Mouse (Mus musculus): Measurements from ENCODE around the gene Wfdc1. TPM values are rescaled to one million over a fixed set of nuclear protein-coding genes. Genes with fewer than 3 reads are reported as not detected.

The Wfdc1 gene
- polyA plus RNA-seq, 1 experiment from 2014 or later = 1.7 TPM

Other genes with a start within 250 kb of the Wfdc1 start
- gene Osgin1, start 232.2 kb upstream of the Wfdc1 start, polyA plus RNA-seq (2014; fragmentation: Nextera tagmentation; extraction: Ambion mirVana) = 0.27 and 0.76 TPM in 2 replicates
- gene Necab2, start 219.6 kb upstream of the Wfdc1 start, polyA plus RNA-seq (2014; fragmentation: Nextera tagmentation; extraction: Ambion mirVana) = 11.5 and 11.8 TPM in 2 replicates
- gene Slc38a8, start 164.7 kb upstream of the Wfdc1 start, polyA plus RNA-seq (2014; fragmentation: Nextera tagmentation; extraction: Ambion mirVana) = not detected in 2 replicates
- 97.5 and 105 TPM in 2 replicates for gene Mbtps1, start 107.6 kb upstream of the Wfdc1 start, polyA plus RNA-seq (2014; fragmentation: Nextera tagmentation; extraction: Ambion mirVana)
- 74.4 and 87.6 TPM in 2 replicates for gene Hsdl1, start 91.2 kb upstream of the Wfdc1 start, polyA plus RNA-seq (2014; fragmentation: Nextera tagmentation; extraction: Ambion mirVana)
- not detected in 2 replicates for gene Dnaaf1, start 91.1 kb upstream of the Wfdc1 start, polyA plus RNA-seq (2014; fragmentation: Nextera tagmentation; extraction: Ambion mirVana)
- gene Taf1c, start 61.1 kb upstream of the Wfdc1 start, polyA plus RNA-seq (2014; fragmentation: Nextera tagmentation; extraction: Ambion mirVana) = 11.7 and 14.1 TPM in 2 replicates
- gene Adad2, start 53.6 kb upstream of the Wfdc1 start, polyA plus RNA-seq (2014; fragmentation: Nextera tagmentation; extraction: Ambion mirVana) = 0.12 TPM in 1 of 2 replicates, not detected in the other
- 0.32 and 0.42 TPM in 2 replicates for gene Kcng4, start 30.7 kb upstream of the Wfdc1 start, polyA plus RNA-seq (2014; fragmentation: Nextera tagmentation; extraction: Ambion mirVana)
- 0.61 and 1.0 TPM in 2 replicates for gene Atp2c2, start 33.6 kb downstream of the Wfdc1 start, polyA plus RNA-seq (2014; fragmentation: Nextera tagmentation; extraction: Ambion mirVana)
- 10.3 and 11.1 TPM in 2 replicates for gene Tldc1, start 112.1 kb downstream of the Wfdc1 start, polyA plus RNA-seq (2014; fragmentation: Nextera tagmentation; extraction: Ambion mirVana)
- 574 and 631 TPM in 2 replicates for gene Cotl1, start 174.2 kb downstream of the Wfdc1 start, polyA plus RNA-seq (2014; fragmentation: Nextera tagmentation; extraction: Ambion mirVana)
- 7.8 and 8.9 TPM in 2 replicates for gene Klhl36, start 195.9 kb downstream of the Wfdc1 start, polyA plus RNA-seq (2014; fragmentation: Nextera tagmentation; extraction: Ambion mirVana)
- 154 and 181 TPM in 2 replicates for gene Usp10, start 244.0 kb downstream of the Wfdc1 start, polyA plus RNA-seq (2014; fragmentation: Nextera tagmentation; extraction: Ambion mirVana)
- not detected in 2 replicates for gene Gm20388, start 244.5 kb downstream of the Wfdc1 start, polyA plus RNA-seq (2014; fragmentation: Nextera tagmentation; extraction: Ambion mirVana)

Data from neural tube, embryonic 11.5 days (tissue).